Mouse (Mus musculus): ENCODE data around the gene Wipf2.
A peak's percentile ranks its signal among the peaks of the same experiment; 100 is the strongest.
"Not testable (repeated sequence)": the region's sequence is repeated elsewhere in the genome, so short reads cannot be mapped to it uniquely, and the experiment has no call there.

DNA sequence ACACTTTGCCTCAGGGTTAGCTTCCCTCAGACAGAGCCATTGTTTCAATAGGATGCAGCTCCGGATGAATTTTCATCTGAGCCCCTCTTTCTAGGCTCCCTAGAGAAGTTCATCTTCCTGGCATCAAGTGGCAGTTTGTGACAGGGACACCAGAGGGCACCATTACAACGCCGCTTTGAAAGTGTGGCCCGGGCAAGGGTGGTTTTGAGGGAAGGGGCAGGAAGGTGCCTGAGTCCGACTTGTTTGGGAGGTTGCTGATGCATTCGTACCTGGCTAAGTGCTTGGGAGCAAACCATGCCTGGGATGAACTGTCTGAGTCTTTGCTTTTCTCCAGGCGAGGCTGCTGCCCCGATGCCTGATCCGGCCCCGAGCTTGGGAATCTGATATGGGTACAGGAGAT is 58.9 kb downstream of the Wipf2 start:
- not testable (repeated sequence) for TF ChIP-seq MAFK (IDR thresholded peaks at IDR 0.05; ENCODE audit: insufficient replicate concordance, low read length); POLR2A (IDR thresholded peaks at IDR 0.05; ENCODE audit: low read depth, low read length)
- TF ChIP-seq CTCF (conservative IDR thresholded peaks at IDR 0.05 in 1 of 2, IDR thresholded peaks at IDR 0.05 in 1 of 2; ENCODE audit: low read depth in 2 of 2, low read length in 2 of 2) = peak; percentile 56 to 83
